Mouse (Mus musculus) c-Kit-positive CD71-positive TER-119-negative erythroid progenitor cells, embryonic 14.5 days (primary cell): ENCODE measurements around the gene Vmn1r217.
"Not testable (repeated sequence)": the region's sequence is repeated elsewhere in the genome, so short reads cannot be mapped to it uniquely, and the experiment has no call there.

Experiments used
- DNase-seq: peaks from one replicate; pipeline ENCODE4 v3.0.0-alpha.2; 2013; ENCODE audit warnings: low read depth

Vmn1r217 gene

DNA sequence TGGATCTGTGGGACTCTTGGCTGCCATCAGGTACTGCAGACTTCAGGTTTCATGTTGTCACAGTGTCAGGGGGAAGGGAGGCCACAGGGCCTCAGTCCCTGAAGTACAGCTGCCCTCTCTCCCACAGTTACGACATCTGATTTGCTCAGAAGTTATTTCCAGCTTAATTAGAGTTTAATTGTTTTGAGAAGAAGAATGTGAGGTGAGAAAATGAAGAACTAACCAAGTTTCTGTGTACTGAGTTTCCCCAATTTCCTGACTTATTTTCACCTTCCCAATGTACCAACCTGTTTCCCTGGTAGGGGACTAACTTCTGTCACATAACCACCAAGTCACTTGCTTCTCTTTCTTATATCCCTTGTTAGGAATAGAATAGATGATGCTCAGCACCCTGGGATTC, at the start of gene Vmn1r217:
Vmn1r217 (minus strand) TSS at position 101 of the 400 bp plus-strand sequence.
- DNase-seq = not testable (repeated sequence)

DNA sequence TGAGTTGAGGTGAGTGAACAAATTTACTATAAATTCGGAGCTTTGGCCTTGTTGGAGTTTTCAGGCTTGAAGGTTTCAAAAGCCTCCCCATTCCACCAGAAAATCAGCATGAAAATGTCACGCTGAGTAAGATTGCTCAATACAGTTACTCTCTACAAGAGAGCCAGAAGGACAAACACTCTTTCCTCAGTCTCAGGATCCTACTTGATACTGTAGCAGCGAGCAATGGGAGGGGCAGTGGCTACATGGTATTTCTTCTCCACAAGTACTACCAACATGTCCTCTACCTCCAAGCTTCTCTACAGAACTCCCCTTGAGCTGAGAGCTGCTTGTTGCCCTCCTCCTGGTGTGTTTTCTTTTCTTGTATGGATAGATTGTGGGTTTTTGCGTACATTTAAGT, 48.4 kb upstream of the Vmn1r217 start:
- DNase-seq = not testable (repeated sequence)

DNA sequence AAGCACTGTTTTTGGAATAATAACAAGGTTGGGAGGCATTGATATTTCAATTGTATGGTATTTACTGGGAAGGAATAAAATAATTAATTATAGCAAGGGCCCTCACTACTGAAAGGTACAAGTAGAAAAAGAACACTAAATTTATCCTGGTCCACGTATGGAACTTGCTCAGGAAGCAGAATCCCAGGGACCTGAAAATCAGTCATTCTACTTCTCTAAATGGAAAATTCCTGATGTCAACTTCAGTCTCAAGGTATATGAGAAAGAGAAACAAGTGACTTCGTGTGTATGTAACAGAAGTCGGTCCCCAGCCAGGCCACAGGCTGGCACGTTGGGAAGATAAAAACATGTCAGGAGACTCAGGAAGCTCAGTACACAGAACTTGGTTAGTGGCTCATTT, 41.0 kb upstream of the Vmn1r217 start, which contains the start of gene Vmn1r219:
Vmn1r219 (plus strand) TSS at position 301 of the 400 bp plus-strand sequence.
- no peak for DNase-seq

GRCm38 (mm10) chr13:23157848-23158247, 39.8 kb upstream of the Vmn1r217 start:
- DNase-seq = no peak

DNA sequence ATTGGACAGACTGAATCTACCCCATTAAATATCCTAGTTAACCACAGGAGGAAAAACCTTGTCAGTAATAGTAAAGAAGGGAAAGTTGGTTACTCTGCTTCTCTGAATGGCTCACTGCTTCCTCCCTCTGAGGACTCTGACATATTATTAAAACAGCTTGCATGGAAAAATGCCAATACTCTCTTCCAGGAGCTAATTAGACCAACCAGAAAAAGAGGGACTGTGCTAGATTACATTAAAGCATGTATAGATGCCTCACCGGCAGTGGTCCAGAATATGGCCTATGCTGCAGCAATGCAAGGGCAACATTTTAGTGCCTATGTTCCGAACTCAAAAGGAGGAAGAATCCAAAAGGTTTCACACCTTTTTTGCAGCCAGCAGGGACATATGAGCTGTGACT, 20.9 kb upstream of the Vmn1r217 start:
- no peak for DNase-seq

- DNase-seq = no peak
Measured at GRCm38 (mm10) chr13:23133501-23133900, 15.5 kb upstream of the Vmn1r217 start.

- no peak for DNase-seq
Measured at GRCm38 (mm10) chr13:23133099-23133498, 15.1 kb upstream of the Vmn1r217 start, which contains the start of gene Vmn1r218. Gene Vmn1r218 (plus strand): TSS chr13:23133155.

- DNase-seq = no peak
Measured at GRCm38 (mm10) chr13:23120611-23121010, 2.6 kb upstream of the Vmn1r217 start.

GRCm38 (mm10) chr13:23094386-23094785, 23.6 kb downstream of the Vmn1r217 start:
- no peak for DNase-seq

- DNase-seq = no peak
Measured at GRCm38 (mm10) chr13:23069312-23069711, 48.7 kb downstream of the Vmn1r217 start.

GRCm38 (mm10) chr13:23067725-23068124, 50.3 kb downstream of the Vmn1r217 start, which contains the start of gene Vmn1r215:
Gene Vmn1r215 (plus strand): TSS chr13:23068025.
- DNase-seq = no peak

DNA sequence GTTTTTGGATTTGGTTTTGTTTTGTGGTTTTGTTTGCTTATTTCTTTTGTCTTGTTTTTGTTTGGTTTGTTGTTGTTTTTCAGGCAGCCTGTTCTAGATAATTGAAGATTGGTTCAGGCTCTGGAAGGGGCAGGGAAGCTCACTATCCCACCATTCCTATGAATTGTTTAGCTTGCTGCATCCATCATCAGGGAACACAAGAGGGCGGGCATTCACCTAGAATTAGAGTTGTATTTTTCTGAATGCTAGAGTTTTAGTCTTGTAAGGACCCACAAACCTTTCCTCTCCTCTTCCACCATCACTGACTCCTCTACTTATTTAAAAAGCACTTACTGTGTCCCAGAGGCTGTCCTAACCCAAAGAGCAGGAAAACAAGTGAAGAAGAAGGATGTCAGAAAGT, 60.2 kb downstream of the Vmn1r217 start:
- DNase-seq = no peak
